Mouse (Mus musculus) ES-E14 (cell line): ENCODE measurements around the gene Qtrt2.

ENCODE experiments used
- CHD2 ChIP-seq: IDR thresholded peaks from 2 replicates; pipeline ENCODE4 v1.6.1; 2014; ENCODE audit warnings: mild to moderate bottlenecking, low read depth, low read length, inconsistent platforms
- HCFC1 ChIP-seq: IDR thresholded peaks from 2 replicates; pipeline ENCODE4 v1.6.1; 2012; ENCODE audit warnings: low read length, inconsistent platforms, borderline replicate concordance; ENCODE audit not compliant: insufficient read depth
- ZC3H11A ChIP-seq: IDR thresholded peaks from 2 replicates; pipeline ENCODE4 v1.6.1; 2012; ENCODE audit warnings: low read depth, mild to moderate bottlenecking, inconsistent platforms, low read length, borderline replicate concordance
- ZNF384 ChIP-seq: IDR thresholded peaks from 2 replicates; pipeline ENCODE4 v1.6.1; 2012; ENCODE audit warnings: low read depth, low read length, inconsistent platforms

GRCm38 (mm10) chr16:43970426-43970825, 43.8 kb upstream of the Qtrt2 start:
- no peak for TF ChIP-seq CHD2
- no peak for TF ChIP-seq ZC3H11A
- no peak for TF ChIP-seq HCFC1
- no peak for TF ChIP-seq ZNF384
